Mouse (Mus musculus) thymus, adult 2 months (tissue): ENCODE measurements around the gene Hoxc8. TPM values are rescaled to one million over a fixed set of nuclear protein-coding genes. Genes with fewer than 3 reads are reported as not detected.

Source experiments
- DNase-seq: peaks from one replicate; pipeline ENCODE4 v3.0.0; 2021
- H3K27ac ChIP-seq: fragments of 200-500 bp; 2 replicates; pipeline ENCODE4 v1.5.1; 2012; ENCODE audit warnings: low read length, control low read depth; ENCODE audit not compliant: control insufficient read depth, insufficient read depth
- H3K27me3 ChIP-seq: fragments of 200-500 bp; 2 replicates; pipeline ENCODE4 v1.6.1; 2012; ENCODE audit warnings: mild to moderate bottlenecking, low read length, moderate library complexity, mixed read lengths; ENCODE audit not compliant: control insufficient read depth, insufficient read depth
- H3K36me3 ChIP-seq: fragments of 200-500 bp; 2 replicates; pipeline ENCODE4 v1.6.1; 2012; ENCODE audit warnings: mild to moderate bottlenecking, low read length, moderate library complexity; ENCODE audit not compliant: control insufficient read depth, insufficient read depth
- H3K4me1 ChIP-seq: fragments of 200-500 bp; replicated peaks from 2 replicates; pipeline ENCODE4 v1.6.1; 2012; ENCODE audit warnings: low read length; ENCODE audit not compliant: control insufficient read depth, insufficient read depth
- H3K4me3 ChIP-seq: fragments of 200-500 bp; 2 replicates; pipeline ENCODE4 v1.5.1; 2012; ENCODE audit warnings: mild to moderate bottlenecking, low read length, control low read depth, moderate library complexity; ENCODE audit not compliant: control insufficient read depth, insufficient read depth
- CTCF ChIP-seq: fragments of 200-500 bp; IDR thresholded peaks from 2 replicates; pipeline ENCODE4 v1.5.1; 2012; ENCODE audit warnings: mild to moderate bottlenecking, control low read depth, low read length, moderate library complexity, borderline replicate concordance; ENCODE audit not compliant: control insufficient read depth, poor library complexity, insufficient read depth; ENCODE audit errors: extremely low read depth
- POLR2A ChIP-seq: fragments of 200-500 bp; IDR thresholded peaks from 2 replicates; pipeline ENCODE4 v1.6.1; 2012; ENCODE audit warnings: mild to moderate bottlenecking, low read length, control low read depth, moderate library complexity; ENCODE audit not compliant: control insufficient read depth, poor library complexity, insufficient read depth; ENCODE audit errors: extremely low read depth
- WGBS: fragments of 180-500 bp; shearing (Covaris S2); methylation state at CpG from one replicate; pipeline ENCODE4 v1.1.7; 2018; 5-methylcytosine and 5-hydroxymethylcytosine counted together
- polyA plus RNA-seq: library from polyadenylated mRNA; depleted of rRNA; stranded (reverse); fragments of >200 nt; gene quantifications from 2 replicates; pipeline ENCODE4 v1.2.3, GENCODE M21; 2012; rRNA removed

Gene Hoxc8
- polyA plus RNA-seq, 1 experiment = 0.07 TPM

- 62% methylated on average over 3 of the region's 3 CpGs for WGBS
- DNase-seq = no peak
- Histone ChIP-seq H3K4me1 (no peaks in the 10 kb centered on the region), H3K27me3 (peaks cover 20% of the 10 kb centered on the region), H3K36me3 (no peaks in the 10 kb centered on the region), H3K4me3 (no peak overlapping the region), H3K27ac (no peak overlapping the region)
- TF ChIP-seq CTCF (no peak), POLR2A (no peak)
Observed at GRCm38 (mm10) chr15:103039609-103040008, 49.2 kb downstream of the Hoxc8 start.

- no peaks in the 10 kb centered on the region for H3K4me1 ChIP-seq
- no peaks in the 10 kb centered on the region for H3K36me3 ChIP-seq
- no peak for DNase-seq
- peaks cover 11% of the 10 kb centered on the region for H3K27me3 ChIP-seq
- H3K27ac ChIP-seq = no peak overlapping the region
- no peak overlapping the region for H3K4me3 ChIP-seq
- WGBS = 51% methylated on average over 12 of the region's 12 CpGs
- TF ChIP-seq POLR2A (no peak), CTCF (no peak)
Observed at GRCm38 (mm10) chr15:103040601-103041000, 50.2 kb downstream of the Hoxc8 start.

- Histone ChIP-seq H3K4me3 (no peak overlapping the region), H3K4me1 (no peaks in the 10 kb centered on the region), H3K27me3 (peaks cover 5% of the 10 kb centered on the region), H3K36me3 (no peaks in the 10 kb centered on the region), H3K27ac (no peak overlapping the region)
- 47% methylated on average over 5 of the region's 5 CpGs for WGBS
- DNase-seq = no peak
- TF ChIP-seq POLR2A = no peak
- no peak for TF ChIP-seq CTCF
Observed at GRCm38 (mm10) chr15:103041613-103042012, 51.2 kb downstream of the Hoxc8 start.

GRCm38 (mm10) chr15:103042209-103042608 lies 51.8 kb downstream of the Hoxc8 start:
- no peak for DNase-seq
- Histone ChIP-seq H3K4me3 (no peak overlapping the region), H3K27me3 (peaks cover 4% of the 10 kb centered on the region), H3K27ac (no peak overlapping the region), H3K36me3 (no peaks in the 10 kb centered on the region), H3K4me1 (no peaks in the 10 kb centered on the region)
- WGBS = 44% methylated on average over 1 of the region's 1 CpGs
- no peak for TF ChIP-seq POLR2A
- no peak for TF ChIP-seq CTCF

Other genes starting within 250 kb of the Hoxc8 start
- not detected in 2 replicates for gene Hoxc13, start 69.5 kb upstream of the Hoxc8 start, polyA plus RNA-seq
- 0.17 TPM in 1 of 2 replicates, not detected in the other for gene Hoxc12, start 53.9 kb upstream of the Hoxc8 start, polyA plus RNA-seq
- gene Hoxc11, start 36.2 kb upstream of the Hoxc8 start, polyA plus RNA-seq = 0.60 and 0.66 TPM in 2 replicates
- 0.10 and 0.15 TPM in 2 replicates for gene Hoxc10, start 23.8 kb upstream of the Hoxc8 start, polyA plus RNA-seq
- 0.15 and 0.32 TPM in 2 replicates for gene Hoxc5, start 23.2 kb upstream of the Hoxc8 start, polyA plus RNA-seq
- 0.05 and 0.14 TPM in 2 replicates for gene Hoxc9, start 14.2 kb upstream of the Hoxc8 start, polyA plus RNA-seq
- 0.23 and 0.43 TPM in 2 replicates for gene Hoxc6, start 7.7 kb downstream of the Hoxc8 start, polyA plus RNA-seq
- 0.19 and 0.22 TPM in 2 replicates for gene Hoxc4, start 28.3 kb downstream of the Hoxc8 start, polyA plus RNA-seq
- gene Smug1, start 176.5 kb downstream of the Hoxc8 start, polyA plus RNA-seq = 24.2 and 25.1 TPM in 2 replicates
- 34.2 and 37.0 TPM in 2 replicates for gene Cbx5, start 249.2 kb downstream of the Hoxc8 start, polyA plus RNA-seq
- 155 and 178 TPM in 2 replicates for gene Hnrnpa1, start 249.8 kb downstream of the Hoxc8 start, polyA plus RNA-seq